Mouse (Mus musculus) MEL (cell line): ENCODE data around the gene Cyp3a57.

Source experiments
- CHD1 ChIP-seq: IDR thresholded peaks from 2 replicates; pipeline ENCODE4 v1.6.1; 2012; ENCODE audit warnings: low read depth, mild to moderate bottlenecking, inconsistent platforms, low read length, improper control_type of control experiment
- CTCF ChIP-seq, 3 experiments: IDR thresholded peaks in 2 of 3; conservative IDR thresholded peaks in 1 of 3; 2 replicates each; pipeline ENCODE4 v1.5.1; 2011 to 2012; ENCODE audit warnings: low read length in 3 of 3, low read depth in 2 of 3, mild to moderate bottlenecking in 2 of 3, improper control_type of control experiment in 1 of 3, inconsistent platforms in 1 of 3, mixed read lengths in 1 of 3, moderate library complexity in 1 of 3; ENCODE audit not compliant: control insufficient read depth in 1 of 3, insufficient read depth in 1 of 3, poor library complexity in 1 of 3, severe bottlenecking in 1 of 3
- EP300 ChIP-seq, 2 experiments: IDR thresholded peaks; 2 replicates each; pipeline ENCODE4 v1.6.1; 2011; ENCODE audit warnings: improper control_type of control experiment in 2 of 2, low read length in 2 of 2, low read depth in 1 of 2, mild to moderate bottlenecking in 1 of 2
- HCFC1 ChIP-seq: IDR thresholded peaks from 2 replicates; pipeline ENCODE4 v1.6.1; 2012; ENCODE audit warnings: low read depth, mild to moderate bottlenecking, inconsistent platforms, low read length, improper control_type of control experiment, moderate library complexity
- JUND ChIP-seq: IDR thresholded peaks from 2 replicates; pipeline ENCODE4 v1.6.1; 2011; ENCODE audit warnings: low read depth, mild to moderate bottlenecking, improper control_type of control experiment, low read length
- MAZ ChIP-seq: IDR thresholded peaks from 2 replicates; pipeline ENCODE4 v1.6.1; 2012; ENCODE audit warnings: low read depth, mild to moderate bottlenecking, inconsistent platforms, low read length, improper control_type of control experiment
- NELFE ChIP-seq: IDR thresholded peaks from 2 replicates; pipeline ENCODE4 v1.6.1; 2011; ENCODE audit warnings: low read depth, low read length, improper control_type of control experiment
- POLR2A ChIP-seq, 2 experiments: IDR thresholded peaks; 2 replicates each; pipeline ENCODE4 v1.6.1; 2011 to 2012; ENCODE audit warnings: low read length in 2 of 2, mild to moderate bottlenecking in 2 of 2, control low read depth in 1 of 2, improper control_type of control experiment in 1 of 2, low read depth in 1 of 2, moderate library complexity in 1 of 2; ENCODE audit not compliant: control insufficient read depth in 1 of 2, insufficient read depth in 1 of 2, poor library complexity in 1 of 2
- POLR2AphosphoS2 ChIP-seq: IDR thresholded peaks from 2 replicates; pipeline ENCODE4 v1.6.1; 2011; ENCODE audit warnings: low read length, improper control_type of control experiment
- UBTF ChIP-seq: IDR thresholded peaks from 2 replicates; pipeline ENCODE4 v1.6.1; 2012; ENCODE audit warnings: low read depth, mild to moderate bottlenecking, inconsistent platforms, low read length, improper control_type of control experiment, moderate library complexity, borderline replicate concordance; ENCODE audit not compliant: insufficient read depth

DNA sequence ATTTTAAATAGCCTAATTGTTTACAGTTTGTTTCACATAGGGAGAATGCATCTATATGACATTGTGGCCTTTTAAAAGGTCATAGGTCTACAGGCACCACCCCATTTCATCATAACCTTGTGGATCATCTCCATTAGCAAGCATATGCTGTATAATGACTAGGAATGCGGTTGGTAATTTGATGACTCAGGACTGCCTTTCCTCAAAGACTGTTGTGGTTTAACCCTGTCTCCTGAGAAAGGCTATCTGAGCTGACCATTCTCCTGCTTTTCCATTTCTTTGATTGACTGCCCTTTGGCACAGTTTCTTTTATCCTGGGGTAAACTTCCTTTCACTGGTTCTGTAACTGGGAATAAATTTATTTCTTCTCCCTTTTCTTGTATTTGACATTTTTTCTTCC lies 8.0 kb downstream of the Cyp3a57 start:
- TF ChIP-seq EP300 (IDR thresholded peaks at IDR 0.05; ENCODE audit: low read depth in 1 of 2, low read length in 2 of 2) (no peak), HCFC1 (no peak), POLR2A (IDR thresholded peaks at IDR 0.05; ENCODE audit: control insufficient read depth in 1 of 2, insufficient read depth in 1 of 2, low read depth in 1 of 2, low read length in 2 of 2, poor library complexity in 1 of 2) (no peak), POLR2AphosphoS2 (no peak), CHD1 (no peak), MAZ (no peak), CTCF (IDR thresholded peaks at IDR 0.05 in 2 of 3, conservative IDR thresholded peaks at IDR 0.05 in 1 of 3; ENCODE audit: control insufficient read depth in 1 of 3, insufficient read depth in 1 of 3, low read depth in 2 of 3, low read length in 3 of 3, poor library complexity in 1 of 3, severe bottlenecking in 1 of 3) (no peak), UBTF (no peak), JUND (no peak), NELFE (no peak)
